Mouse (Mus musculus) C2C12 (cell line): ENCODE results near the gene Wdr91.

ENCODE experiments used
- CEBPB ChIP-seq: IDR thresholded peaks from one replicate; pipeline ENCODE4 v1.6.1; 2011; ENCODE audit warnings: low read depth, mild to moderate bottlenecking, control low read depth, moderate library complexity
- CTCF ChIP-seq: IDR thresholded peaks from one replicate; pipeline ENCODE4 v1.5.1; 2011; ENCODE audit not compliant: control insufficient read depth, insufficient read depth, insufficient read length
- FOSL1 ChIP-seq: IDR thresholded peaks from one replicate; pipeline ENCODE4 v1.8.0; 2011; ENCODE audit warnings: mild to moderate bottlenecking, low read length; ENCODE audit not compliant: poor library complexity, insufficient read depth, severe bottlenecking
- MAX ChIP-seq: IDR thresholded peaks from one replicate; pipeline ENCODE4 v1.6.1; 2011; ENCODE audit warnings: mild to moderate bottlenecking, control low read depth
- MYOD1 ChIP-seq: IDR thresholded peaks from one replicate; pipeline ENCODE4 v1.6.1; 2011; ENCODE audit warnings: low read depth; ENCODE audit not compliant: control insufficient read depth, insufficient read length
- MYOG ChIP-seq: IDR thresholded peaks from one replicate; pipeline ENCODE4 v1.6.1; 2011; ENCODE audit not compliant: control insufficient read depth, insufficient read length; ENCODE audit errors: extremely low read depth
- USF1 ChIP-seq: IDR thresholded peaks from one replicate; pipeline ENCODE4 v1.6.1; 2011; ENCODE audit warnings: low read depth, mild to moderate bottlenecking, control low read depth, moderate library complexity

GRCm38 (mm10) chr6:34875268-34875761 lies 35.4 kb downstream of the Wdr91 start:
- no peak for TF ChIP-seq CTCF
- TF ChIP-seq USF1 = no peak
- TF ChIP-seq MAX = no peak
- no peak for TF ChIP-seq FOSL1
- TF ChIP-seq MYOG = no peak
- TF ChIP-seq CEBPB = no peak
- no peak for TF ChIP-seq MYOD1
